Mouse (Mus musculus) B cell, adult 2 months (primary cell): ENCODE measurements around the gene Kcne1.

ENCODE experiments used
- DNase-seq, 2 experiments: peaks; one replicate each; pipeline ENCODE4 v3.0.0; 2022

The Kcne1 gene

GRCm38 (mm10) chr16:92355366-92355765 is 3.9 kb downstream of the Kcne1 start:
- no peak for DNase-seq

GRCm38 (mm10) chr16:92353897-92354296 is 5.4 kb downstream of the Kcne1 start:
- DNase-seq = no peak

- no peak for DNase-seq
These were observed 6.0 kb downstream of the Kcne1 start for GRCm38 (mm10) chr16:92353295-92353694.

GRCm38 (mm10) chr16:92348941-92349340 is 10.3 kb downstream of the Kcne1 start:
- no peak for DNase-seq

GRCm38 (mm10) chr16:92346297-92346916 is 12.9 kb downstream of the Kcne1 start:
- DNase-seq = no peak

GRCm38 (mm10) chr16:92345177-92345576 is 14.1 kb downstream of the Kcne1 start:
- DNase-seq = no peak

- DNase-seq = peak; percentile 62 to 67
These were observed 18.4 kb downstream of the Kcne1 start for GRCm38 (mm10) chr16:92340612-92341511.

- peak; percentile 64 to 65 for DNase-seq
These were observed 23.0 kb downstream of the Kcne1 start for GRCm38 (mm10) chr16:92336280-92336679.

- no peak for DNase-seq
These were observed 24.7 kb downstream of the Kcne1 start for GRCm38 (mm10) chr16:92334600-92334999.

GRCm38 (mm10) chr16:92330966-92331365 is 28.3 kb downstream of the Kcne1 start:
- DNase-seq = no peak

GRCm38 (mm10) chr16:92327911-92328310 is 31.4 kb downstream of the Kcne1 start:
- no peak for DNase-seq

GRCm38 (mm10) chr16:92325062-92325406 is 34.2 kb downstream of the Kcne1 start:
- no peak for DNase-seq

- DNase-seq = no peak
These were observed 34.8 kb downstream of the Kcne1 start for GRCm38 (mm10) chr16:92324309-92325061.

- no peak for DNase-seq
These were observed 37.9 kb downstream of the Kcne1 start, which contains the start of gene Fam243 for GRCm38 (mm10) chr16:92321341-92321740. TSS of gene Fam243 (minus strand) at chr16:92321441.

- no peak for DNase-seq
These were observed 38.9 kb downstream of the Kcne1 start for GRCm38 (mm10) chr16:92320361-92320760.

GRCm38 (mm10) chr16:92319353-92320109 is 39.7 kb downstream of the Kcne1 start:
- DNase-seq = peak; percentile 76 to 78

- DNase-seq = no peak
These were observed 43.1 kb downstream of the Kcne1 start for GRCm38 (mm10) chr16:92316049-92316738.

- DNase-seq = peak; percentile 57 to 61
These were observed 45.1 kb downstream of the Kcne1 start for GRCm38 (mm10) chr16:92313953-92314741.

GRCm38 (mm10) chr16:92309126-92309525 is 50.1 kb downstream of the Kcne1 start:
- no peak for DNase-seq

GRCm38 (mm10) chr16:92307947-92308346 is 51.3 kb downstream of the Kcne1 start:
- DNase-seq = no peak

GRCm38 (mm10) chr16:92305519-92305918 is 53.7 kb downstream of the Kcne1 start:
- DNase-seq = peak; percentile 36 to 51
